Comparison of ENCODE assay signal across 8 mouse cellular contexts in genomic region chr10:120694472-120694871, GRCm38 (mm10).
DNase-seq lines count a peak whose midpoint lies in the region; ATAC-seq and TF ChIP-seq lines count a peak whose summit lies in the region.
"Had no signal": no experiment of that assay in that cellular context is flagged by ENCODE, and none has a peak within 500 bp of the region (broad histone marks: within the 10 kb centered on the region; RNA-seq: fewer than 3 reads in every experiment).

No protein-coding gene starts in this region.

- no peak overlapping the region for H3K4me3 ChIP-seq in kidney, adult 2 months (ENCODE audit: insufficient read depth, low read depth, low read length)
- H3K4me3 ChIP-seq in embryonic facial prominence, embryonic 12.5 days: no peak overlapping the region
- peak overlapping the region; percentile 20 for H3K4me3 ChIP-seq in intestine, embryonic 14.5 days (ENCODE audit: low read depth, low read length)
- no peak overlapping the region for H3K4me3 ChIP-seq in neural tube, embryonic 12.5 days
- H3K4me3 ChIP-seq: layer of hippocampus, adult 2 months had no signal

- H3K27ac ChIP-seq in kidney, adult 2 months (ENCODE audit: insufficient read depth, low read depth, low read length): no peak overlapping the region
- H3K27ac ChIP-seq in embryonic facial prominence, embryonic 12.5 days: peak overlapping the region; percentile 43
- H3K27ac ChIP-seq in intestine, embryonic 14.5 days (ENCODE audit: low read depth): peak overlapping the region; percentile 84
- H3K27ac ChIP-seq in neural tube, embryonic 12.5 days: no peak overlapping the region
- H3K27ac ChIP-seq: layer of hippocampus, adult 2 months had no signal

- ATAC-seq in embryonic facial prominence, embryonic 12.5 days (ENCODE audit: insufficient number of reproducible peaks, insufficient read depth, low FRiP score, low TSS enrichment): no peak
- no peak for ATAC-seq in intestine, embryonic 14.5 days (replicated peaks; ENCODE audit: low FRiP score, low TSS enrichment, low read depth)
- no peak for ATAC-seq in neural tube, embryonic 12.5 days (ENCODE audit: low FRiP score, low read depth)

- H3K4me2 ChIP-seq in embryonic facial prominence, embryonic 12.5 days (replicated peaks): peak overlapping the region; percentile 23
- peak overlapping the region; percentile 46 for H3K4me2 ChIP-seq in intestine, embryonic 14.5 days (ENCODE audit: low read length)
- H3K4me2 ChIP-seq in neural tube, embryonic 12.5 days (replicated peaks): peak overlapping the region; percentile 27

- H3K36me3 ChIP-seq in kidney, adult 2 months (ENCODE audit: control insufficient read depth, insufficient read depth, low read length): no peaks in the 10 kb centered on the region
- H3K36me3 ChIP-seq in embryonic facial prominence, embryonic 12.5 days: no peaks in the 10 kb centered on the region
- H3K36me3 ChIP-seq in intestine, embryonic 14.5 days (ENCODE audit: control insufficient read depth, insufficient read depth, low read length): no peaks in the 10 kb centered on the region
- no peaks in the 10 kb centered on the region for H3K36me3 ChIP-seq in neural tube, embryonic 12.5 days

- DNase-seq in kidney, postnatal 4 days: peak; percentile 56 to 67
- DNase-seq in kidney, adult 2 months: no peak
- no peak for DNase-seq in intestine, embryonic 14.5 days (ENCODE audit: low spot score)
- DNase-seq in thymus, adult 18-20 months: no peak
- DNase-seq in right cerebral cortex, adult 18-20 months: no peak

- 34% methylated on average over 18 of the region's 18 CpGs for WGBS in kidney, adult 2 months
- WGBS in embryonic facial prominence, embryonic 12.5 days: 13% methylated on average over 18 of the region's 18 CpGs
- WGBS in intestine, embryonic 14.5 days: 5% methylated on average over 18 of the region's 18 CpGs
- WGBS in neural tube, embryonic 12.5 days: 20% methylated on average over 18 of the region's 18 CpGs

- H3K27me3 ChIP-seq in kidney, adult 2 months (replicated peaks; ENCODE audit: control insufficient read depth, insufficient read depth, low read length): no peaks in the 10 kb centered on the region
- H3K27me3 ChIP-seq in embryonic facial prominence, embryonic 12.5 days: no peaks in the 10 kb centered on the region
- H3K27me3 ChIP-seq in intestine, embryonic 14.5 days (replicated peaks; ENCODE audit: control insufficient read depth, insufficient read depth, low read length): no peaks in the 10 kb centered on the region
- no peaks in the 10 kb centered on the region for H3K27me3 ChIP-seq in neural tube, embryonic 12.5 days (replicated peaks)

- no peak for TF ChIP-seq CTCF in kidney, adult 2 months (conservative IDR thresholded peaks at IDR 0.05; ENCODE audit: insufficient read depth, insufficient read length, low read depth, low read length)

- no peaks in the 10 kb centered on the region for H3K4me1 ChIP-seq in kidney, adult 2 months (ENCODE audit: control insufficient read depth, insufficient read depth, low read length)
- H3K4me1 ChIP-seq in embryonic facial prominence, embryonic 12.5 days: peaks cover 42% of the 10 kb centered on the region
- H3K4me1 ChIP-seq in intestine, embryonic 14.5 days (replicated peaks; ENCODE audit: control insufficient read depth, insufficient read depth, low read length): peaks cover 52% of the 10 kb centered on the region
- H3K4me1 ChIP-seq in neural tube, embryonic 12.5 days: 0 out of 2 replicates have a peak, but pooled peaks cover 2% of the 10 kb centered on the region

- no peak for TF ChIP-seq POLR2A in kidney, adult 2 months (IDR thresholded peaks at IDR 0.05; ENCODE audit: low read depth, low read length)

- no peaks in the 10 kb centered on the region for H3K9me3 ChIP-seq in embryonic facial prominence, embryonic 12.5 days
- H3K9me3 ChIP-seq in intestine, embryonic 14.5 days (ENCODE audit: control insufficient read depth, low read length): no peaks in the 10 kb centered on the region
- H3K9me3 ChIP-seq in neural tube, embryonic 12.5 days: no peaks in the 10 kb centered on the region

- H3K9ac ChIP-seq in embryonic facial prominence, embryonic 12.5 days: no peak overlapping the region
- H3K9ac ChIP-seq in intestine, embryonic 14.5 days (ENCODE audit: low read length): peak overlapping the region; percentile 10; the same call in 1 of the 2 replicates
- no peak overlapping the region for H3K9ac ChIP-seq in neural tube, embryonic 12.5 days

Comparison
In these comparisons a context has a peak if more than half of its experiments do, and no peak if none do; other contexts are left out.
1. DNase-seq: peak in kidney, postnatal 4 days (2 of 2); none in kidney, adult 2 months (single experiment), intestine, embryonic 14.5 days (single experiment), thymus, adult 18-20 months (0 of 2) and right cerebral cortex, adult 18-20 months (single experiment).
2. H3K27ac ChIP-seq: peak in embryonic facial prominence, embryonic 12.5 days (single experiment) and intestine, embryonic 14.5 days (single experiment); none in kidney, adult 2 months (single experiment) and neural tube, embryonic 12.5 days (single experiment).
3. Peak in every context shown above with its lines, with median percentiles within 50 percentile points of each other: H3K4me2 ChIP-seq.